Mouse (Mus musculus) heart, adult 9 months (tissue): ENCODE data around the gene Fgf11.

Source experiments
- DNase-seq, 2 experiments: peaks; one replicate each; pipeline ENCODE4 v3.0.0; 2022; ENCODE audit warnings: low spot score in 2 of 2

Fgf11 gene

GRCm38 (mm10) chr11:69816520-69816919 lies 14.9 kb upstream of the Fgf11 start:
- no peak for DNase-seq

- DNase-seq: no peak
Measured at GRCm38 (mm10) chr11:69815155-69815554, 13.5 kb upstream of the Fgf11 start, which contains the start of gene Gm39566. Gene Gm39566 (minus strand): TSS chr11:69815298.

GRCm38 (mm10) chr11:69810280-69810679 lies 8.6 kb upstream of the Fgf11 start:
- no peak for DNase-seq

GRCm38 (mm10) chr11:69807641-69808040 lies 6.0 kb upstream of the Fgf11 start:
- no peak for DNase-seq

GRCm38 (mm10) chr11:69806378-69806777 lies 4.7 kb upstream of the Fgf11 start:
- no peak for DNase-seq

GRCm38 (mm10) chr11:69804972-69805909 lies 3.6 kb upstream of the Fgf11 start, which contains the start of gene Tmem102:
Gene Tmem102 (minus strand): TSS chr11:69805624.
- DNase-seq: no peak

- DNase-seq: peak; percentile 39 to 45
Measured at GRCm38 (mm10) chr11:69804652-69804940, 2.9 kb upstream of the Fgf11 start.

GRCm38 (mm10) chr11:69803786-69804651 lies 2.4 kb upstream of the Fgf11 start:
- peak; percentile 74 to 78 for DNase-seq

GRCm38 (mm10) chr11:69803328-69803727 lies 1.7 kb upstream of the Fgf11 start:
- DNase-seq: no peak

- peak; percentile 89 for DNase-seq
Measured at GRCm38 (mm10) chr11:69802648-69803105, 1.0 kb upstream of the Fgf11 start.

GRCm38 (mm10) chr11:69800392-69801197 lies 1.1 kb downstream of the Fgf11 start:
- peak in 1 of 2 experiments; percentile 29 for DNase-seq

GRCm38 (mm10) chr11:69800138-69800391 lies 1.6 kb downstream of the Fgf11 start:
- DNase-seq: no peak

- DNase-seq: no peak
Measured at GRCm38 (mm10) chr11:69799394-69800137, 2.1 kb downstream of the Fgf11 start.

GRCm38 (mm10) chr11:69797924-69798323 lies 3.7 kb downstream of the Fgf11 start:
- DNase-seq: no peak

- DNase-seq: no peak
Measured at GRCm38 (mm10) chr11:69795983-69796435, 5.6 kb downstream of the Fgf11 start.

GRCm38 (mm10) chr11:69795168-69795982 lies 6.3 kb downstream of the Fgf11 start, which contains the start of gene Chrnb1:
Gene Chrnb1 (minus strand): TSS chr11:69795943.
- peak; percentile 97 to 99 for DNase-seq

- no peak for DNase-seq
Measured at GRCm38 (mm10) chr11:69793429-69793828, 8.2 kb downstream of the Fgf11 start.

- no peak for DNase-seq
Measured at GRCm38 (mm10) chr11:69791420-69791819, 10.2 kb downstream of the Fgf11 start.

- no peak for DNase-seq
Measured at GRCm38 (mm10) chr11:69789431-69789830, 12.2 kb downstream of the Fgf11 start.

GRCm38 (mm10) chr11:69787306-69787705 lies 14.4 kb downstream of the Fgf11 start:
- DNase-seq: no peak
